Mouse (Mus musculus) kidney, adult 2 months (tissue): ENCODE data around the gene Mical3. TPM values are rescaled to one million over a fixed set of nuclear protein-coding genes. Genes with fewer than 3 reads are reported as not detected.
A peak's percentile ranks its signal among the peaks of the same experiment; 100 is the strongest.

Source experiments
- DNase-seq: peaks from one replicate; pipeline ENCODE4 v3.0.0; 2021
- H3K27ac ChIP-seq: fragments of 200-500 bp; 2 replicates; pipeline ENCODE4 v1.5.1; 2012; ENCODE audit warnings: low read depth, low read length, control low read depth, inconsistent platforms; ENCODE audit not compliant: insufficient read depth
- H3K27me3 ChIP-seq: fragments of 200-500 bp; replicated peaks from 2 replicates; pipeline ENCODE4 v1.6.1; 2012; ENCODE audit warnings: mild to moderate bottlenecking, moderate library complexity, low read length, inconsistent platforms; ENCODE audit not compliant: control insufficient read depth, insufficient read depth
- H3K36me3 ChIP-seq: fragments of 200-500 bp; 2 replicates; pipeline ENCODE4 v1.6.1; 2012; ENCODE audit warnings: mild to moderate bottlenecking, moderate library complexity, low read length, inconsistent platforms; ENCODE audit not compliant: control insufficient read depth, insufficient read depth
- H3K4me1 ChIP-seq: fragments of 200-500 bp; 2 replicates; pipeline ENCODE4 v1.6.1; 2011; ENCODE audit warnings: low read length; ENCODE audit not compliant: control insufficient read depth, insufficient read depth
- H3K4me3 ChIP-seq: fragments of 200-500 bp; 2 replicates; pipeline ENCODE4 v1.5.1; 2011; ENCODE audit warnings: mild to moderate bottlenecking, low read depth, low read length, control low read depth; ENCODE audit not compliant: insufficient read depth
- CTCF ChIP-seq: fragments of 200-500 bp; conservative IDR thresholded peaks from 2 replicates; pipeline ENCODE4 v1.5.1; 2011; ENCODE audit warnings: low read depth, mild to moderate bottlenecking, control low read depth, low read length, moderate library complexity, mixed read lengths; ENCODE audit not compliant: insufficient read depth, insufficient read length
- POLR2A ChIP-seq: fragments of 200-500 bp; IDR thresholded peaks from one replicate; pipeline ENCODE4 v1.6.1; 2011; ENCODE audit warnings: low read depth, low read length, control low read depth
- WGBS: fragments of 180-500 bp; shearing (Covaris S2); methylation state at CpG from one replicate; pipeline ENCODE4 v1.1.7; 2018; 5-methylcytosine and 5-hydroxymethylcytosine counted together
- polyA plus RNA-seq: library from polyadenylated mRNA; depleted of rRNA; stranded (reverse); fragments of >200 nt; gene quantifications from 2 replicates; pipeline ENCODE4 v1.2.3, GENCODE M21; 2012

The Mical3 gene
- polyA plus RNA-seq, 1 experiment = 16.1 TPM

- Histone ChIP-seq H3K36me3 (no peaks in the 10 kb centered on the region), H3K27ac (peak overlapping the region; percentile 44), H3K4me3 (no peak overlapping the region), H3K4me1 (peaks cover 42% of the 10 kb centered on the region), H3K27me3 (no peaks in the 10 kb centered on the region)
- 62% methylated on average over 8 of the region's 8 CpGs for WGBS
- TF ChIP-seq POLR2A (no peak), CTCF (no peak)
- DNase-seq = peak; percentile 77
Measured at GRCm38 (mm10) chr6:121063771-121064170, 67.0 kb downstream of the Mical3 start.

GRCm38 (mm10) chr6:121062891-121063408 lies 67.8 kb downstream of the Mical3 start:
- no peaks in the 10 kb centered on the region for H3K36me3 ChIP-seq
- TF ChIP-seq POLR2A = no peak
- no peak for TF ChIP-seq CTCF
- H3K27me3 ChIP-seq = no peaks in the 10 kb centered on the region
- peak; percentile 52 for DNase-seq
- peaks cover 35% of the 10 kb centered on the region for H3K4me1 ChIP-seq
- H3K4me3 ChIP-seq = no peak overlapping the region
- WGBS = 60% methylated on average over 17 of the region's 17 CpGs
- H3K27ac ChIP-seq = peak overlapping the region; percentile 42; the same call in 1 of the 2 replicates

DNA sequence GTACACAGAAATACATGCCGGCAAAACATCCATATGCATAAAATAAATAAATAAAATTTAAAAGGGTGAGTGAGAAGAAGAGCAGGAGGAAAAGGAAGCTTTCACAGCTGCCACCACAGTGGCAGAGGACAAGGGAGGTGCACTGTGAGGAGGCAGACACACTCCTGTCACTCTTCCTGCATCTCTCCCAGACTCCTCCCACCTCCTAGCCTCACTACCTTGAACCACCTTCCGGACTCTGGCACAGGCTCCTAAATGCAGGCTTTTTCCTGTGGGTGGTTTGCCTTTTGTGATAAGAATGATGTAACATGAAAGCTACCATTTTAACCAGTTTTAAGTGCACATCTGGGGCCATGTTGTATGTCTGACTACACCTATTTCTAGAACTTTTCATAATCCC lies 72.8 kb downstream of the Mical3 start:
- no peak for DNase-seq
- H3K4me1 ChIP-seq = peaks cover 21% of the 10 kb centered on the region
- no peak overlapping the region for H3K27ac ChIP-seq
- no peak overlapping the region for H3K4me3 ChIP-seq
- TF ChIP-seq CTCF (no peak), POLR2A (no peak)
- H3K36me3 ChIP-seq = no peaks in the 10 kb centered on the region
- H3K27me3 ChIP-seq = no peaks in the 10 kb centered on the region
- 72% methylated on average over 2 of the region's 2 CpGs for WGBS

- TF ChIP-seq CTCF (no peak), POLR2A (no peak)
- H3K4me3 ChIP-seq = no peak overlapping the region
- no peaks in the 10 kb centered on the region for H3K36me3 ChIP-seq
- DNase-seq = peak; percentile 33
- H3K27ac ChIP-seq = no peak overlapping the region
- H3K4me1 ChIP-seq = peaks cover 17% of the 10 kb centered on the region
- H3K27me3 ChIP-seq = no peaks in the 10 kb centered on the region
- WGBS = 64% methylated on average over 22 of the region's 22 CpGs
Measured at GRCm38 (mm10) chr6:121057181-121057956, 73.4 kb downstream of the Mical3 start.

- Histone ChIP-seq H3K4me3 (no peak overlapping the region), H3K36me3 (no peaks in the 10 kb centered on the region), H3K27me3 (no peaks in the 10 kb centered on the region), H3K4me1 (peaks cover 15% of the 10 kb centered on the region), H3K27ac (no peak overlapping the region)
- 17% methylated on average over 3 of the region's 3 CpGs for WGBS
- TF ChIP-seq POLR2A (no peak), CTCF (no peak)
- DNase-seq = peak; percentile 44
Measured at GRCm38 (mm10) chr6:121055496-121055895, 75.3 kb downstream of the Mical3 start.

- no peak overlapping the region for H3K4me3 ChIP-seq
- WGBS = 65% methylated on average over 9 of the region's 9 CpGs
- no peak for TF ChIP-seq CTCF
- TF ChIP-seq POLR2A = no peak
Measured at GRCm38 (mm10) chr6:121054908-121055307, 75.9 kb downstream of the Mical3 start.

GRCm38 (mm10) chr6:121054340-121054739 lies 76.5 kb downstream of the Mical3 start:
- DNase-seq = no peak
- H3K36me3 ChIP-seq = no peaks in the 10 kb centered on the region
- no peaks in the 10 kb centered on the region for H3K27me3 ChIP-seq
- no peak overlapping the region for H3K27ac ChIP-seq
- H3K4me3 ChIP-seq = no peak overlapping the region
- H3K4me1 ChIP-seq = peaks cover 26% of the 10 kb centered on the region
- 84% methylated on average over 3 of the region's 3 CpGs for WGBS
- TF ChIP-seq POLR2A (no peak), CTCF (no peak)

More at GRCm38 (mm10) chr6:121054908-121055307, 75.9 kb downstream of the Mical3 start:
- no peaks in the 10 kb centered on the region for H3K36me3 ChIP-seq
- no peaks in the 10 kb centered on the region for H3K27me3 ChIP-seq
- DNase-seq = peak; percentile 33
- H3K27ac ChIP-seq = no peak overlapping the region
- H3K4me1 ChIP-seq = peaks cover 20% of the 10 kb centered on the region
